Mouse (Mus musculus): Measurements from ENCODE around the gene Olfr839-ps1. TPM values are rescaled to one million over a fixed set of nuclear protein-coding genes. Genes with fewer than 3 reads are reported as not detected.

Gene Olfr839-ps1
- under 1 TPM; 0.09 to 0.12 TPM for total RNA-seq (2021)
- long read RNA-seq, experiment 1, result 0 reads
- long read RNA-seq, experiment 2, result 0 reads

DNA sequence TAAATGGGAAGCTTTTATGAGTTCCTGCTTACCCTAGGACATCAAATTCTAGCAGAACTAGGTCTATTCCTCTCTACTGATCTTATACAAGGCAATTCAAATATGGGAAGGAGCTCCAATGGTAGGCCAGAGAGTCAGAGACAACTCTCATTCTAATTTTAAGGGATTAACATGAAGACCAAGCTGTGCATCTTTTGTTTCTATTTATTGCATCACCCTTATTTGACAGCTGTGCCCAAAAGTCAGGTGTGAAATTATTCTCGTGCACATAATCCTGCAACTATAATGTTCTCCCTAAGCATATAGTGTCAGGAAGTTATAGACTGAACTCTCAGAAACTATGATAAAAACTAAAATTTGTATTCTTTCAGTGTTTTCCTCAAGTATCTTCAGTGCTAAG lies at the start of gene Olfr839-ps1:
Gene Olfr839-ps1, minus strand, starts transcription at position 101 of the 400 bp plus-strand sequence.
- no peak for DNase-seq (ENCODE audit: low spot score in 2 of 2)

- no peak for DNase-seq (ENCODE audit: low spot score in 2 of 2)
Observed at GRCm38 (mm10) chr9:19136017-19136416, 41.1 kb downstream of the Olfr839-ps1 start, which contains the start of gene Olfr837. Gene Olfr837 (plus strand): TSS chr9:19136317.

GRCm38 (mm10) chr9:19120082-19120481 lies 57.0 kb downstream of the Olfr839-ps1 start, which contains the start of gene Olfr836:
Gene Olfr836 (plus strand): TSS chr9:19120382.
- DNase-seq (ENCODE audit: low spot score in 2 of 2), result no peak

Other genes starting within 250 kb of the Olfr839-ps1 start
- gene Olfr832, start 240.2 kb downstream of the Olfr839-ps1 start, total RNA-seq (2021), result not detected
- not detected for gene Olfr834, start 189.3 kb downstream of the Olfr839-ps1 start, total RNA-seq (2021)
- gene Olfr835, start 144.6 kb downstream of the Olfr839-ps1 start, total RNA-seq (2021), result not detected
- gene Olfr836, start 56.9 kb downstream of the Olfr839-ps1 start, total RNA-seq (2021), result not detected
- not detected for gene Olfr837, start 41.0 kb downstream of the Olfr839-ps1 start, total RNA-seq (2021)
- not detected for gene Olfr843, start 74.7 kb upstream of the Olfr839-ps1 start, total RNA-seq (2021)
- not detected for gene Olfr844, start 139.0 kb upstream of the Olfr839-ps1 start, total RNA-seq (2021)
- gene Olfr845, start 159.1 kb upstream of the Olfr839-ps1 start, total RNA-seq (2021), result not detected
- not detected for gene Olfr846, start 186.7 kb upstream of the Olfr839-ps1 start, total RNA-seq (2021)
- not detected for gene Olfr847, start 201.4 kb upstream of the Olfr839-ps1 start, total RNA-seq (2021)

Measured in layer of hippocampus, postnatal 14 days (tissue).